Mouse (Mus musculus) hematopoietic stem cell, adult 5-6 weeks (primary cell): ENCODE data around the gene Spi1. TPM values are rescaled to one million over a fixed set of nuclear protein-coding genes. Genes with fewer than 3 reads are reported as not detected.
"Not testable (repeated sequence)": the region's sequence is repeated elsewhere in the genome, so short reads cannot be mapped to it uniquely, and the experiment has no call there.

Experiments
- ATAC-seq, 2 experiments: fragments of 125-278 bp in 1 of 2; replicated peaks in 1 of 2; 2 replicates each; pipeline ENCODE4 v1.8.0; 2016 to 2017; ENCODE audit warnings: inconsistent platforms in 2 of 2, mild to moderate bottlenecking in 2 of 2, moderate number of reproducible peaks in 2 of 2, low read depth in 1 of 2, moderate TSS enrichment in 1 of 2; ENCODE audit not compliant: low FRiP score in 2 of 2, poor library complexity in 2 of 2, severe bottlenecking in 2 of 2, insufficient read depth in 1 of 2, low TSS enrichment in 1 of 2
- total RNA-seq: library from RNA; stranded (forward); fragments of 172-1452, 232-1000 nt; gene quantifications from 2 replicates; pipeline ENCODE4 v1.2.3, GENCODE M21; 2017

The Spi1 gene
- total RNA-seq, 1 experiment from 2014 or later, result 58.4 TPM

- no peak for ATAC-seq
Measured at GRCm38 (mm10) chr2:91084179-91084820, 2.1 kb downstream of the Spi1 start.

DNA sequence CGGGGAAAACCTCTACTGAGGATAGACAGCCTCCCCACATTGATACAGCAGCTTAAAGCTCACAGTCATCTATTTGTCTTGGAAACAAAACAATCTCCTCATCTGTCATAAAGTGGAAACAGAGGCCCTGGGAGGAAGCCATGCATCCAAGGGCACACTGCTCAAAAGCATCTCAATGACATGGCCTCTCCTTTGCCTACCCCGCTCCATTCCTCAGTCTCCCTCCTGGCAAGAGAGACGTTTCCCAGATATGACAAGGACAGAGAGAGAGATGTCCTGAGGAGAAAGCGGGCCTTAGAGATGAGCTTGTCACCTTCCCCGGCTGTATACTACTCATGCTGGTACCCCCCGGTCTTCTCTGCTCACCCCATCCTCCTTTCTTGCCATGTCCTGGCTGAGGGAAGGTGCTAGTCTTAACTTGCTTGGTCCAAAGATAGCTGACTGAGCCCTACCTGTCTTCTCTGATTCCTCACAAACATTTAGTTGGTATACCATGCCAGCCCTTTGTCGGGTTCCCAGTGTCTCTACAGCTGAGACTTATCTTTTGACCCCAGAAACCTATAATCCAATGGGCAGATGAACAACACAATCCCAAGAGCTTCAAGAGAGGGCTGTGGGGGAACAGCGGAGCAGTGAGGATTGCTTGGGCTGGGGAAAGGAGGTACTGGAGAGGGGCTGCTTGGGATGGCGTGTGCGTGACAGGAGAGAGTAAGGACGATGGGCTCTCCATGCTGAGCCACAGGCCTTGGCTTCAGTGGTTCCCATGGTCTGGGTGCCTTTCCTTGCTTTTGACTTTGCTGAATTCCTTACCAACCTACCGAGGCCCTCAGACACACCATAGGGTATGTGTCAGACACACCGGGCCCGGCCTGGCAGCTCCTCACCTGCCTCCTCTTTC lies 3.6 kb downstream of the Spi1 start:
- ATAC-seq, result no peak

DNA sequence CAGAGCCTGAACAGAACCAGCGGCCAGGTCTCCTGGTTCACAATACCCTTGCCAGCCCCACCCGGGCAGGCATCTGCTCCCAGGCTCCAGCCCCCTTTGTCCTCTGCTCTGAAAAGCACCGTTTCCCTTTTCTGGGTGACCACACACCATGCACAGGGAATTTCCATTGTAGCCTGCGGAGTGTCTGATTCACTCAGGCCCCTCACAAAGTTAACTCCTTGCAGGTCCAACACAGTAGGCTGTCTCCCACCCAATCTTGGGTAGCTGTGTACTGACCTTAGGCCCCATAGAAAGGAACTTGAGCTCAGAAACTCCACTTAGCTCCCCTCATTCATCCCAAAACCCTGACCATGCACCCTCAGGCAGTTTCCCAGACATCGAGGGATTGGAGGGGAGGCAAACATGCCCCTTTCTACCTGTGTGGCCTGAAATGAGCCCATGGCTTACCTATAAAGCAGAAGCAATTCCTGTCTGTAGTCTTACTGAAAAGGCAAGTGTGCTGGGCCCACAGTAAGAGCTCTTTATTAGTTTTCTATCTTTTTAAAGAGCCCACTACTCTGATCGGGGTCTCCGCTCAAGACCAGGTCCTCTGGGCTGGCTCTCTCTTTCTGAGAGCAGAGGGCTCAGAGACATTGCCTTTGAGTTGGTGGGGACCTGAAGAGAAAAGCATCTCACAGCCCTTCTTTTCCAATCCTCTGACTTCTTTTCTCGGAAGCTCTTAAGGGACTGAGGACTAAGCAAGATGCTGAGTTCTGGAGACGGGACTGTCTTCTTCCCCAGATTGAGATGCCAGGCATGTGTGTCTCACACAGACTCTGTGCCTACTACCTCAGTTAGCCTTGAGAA lies 4.4 kb downstream of the Spi1 start:
- 0 out of 4 replicates have a peak, but pooled peaks of 1 of the 2 experiments have one; percentile 8 for ATAC-seq

GRCm38 (mm10) chr2:91087453-91087852 lies 5.3 kb downstream of the Spi1 start:
- peak in 1 of 2 experiments; percentile 16; a peak in 1 of 4 replicates for ATAC-seq

DNA sequence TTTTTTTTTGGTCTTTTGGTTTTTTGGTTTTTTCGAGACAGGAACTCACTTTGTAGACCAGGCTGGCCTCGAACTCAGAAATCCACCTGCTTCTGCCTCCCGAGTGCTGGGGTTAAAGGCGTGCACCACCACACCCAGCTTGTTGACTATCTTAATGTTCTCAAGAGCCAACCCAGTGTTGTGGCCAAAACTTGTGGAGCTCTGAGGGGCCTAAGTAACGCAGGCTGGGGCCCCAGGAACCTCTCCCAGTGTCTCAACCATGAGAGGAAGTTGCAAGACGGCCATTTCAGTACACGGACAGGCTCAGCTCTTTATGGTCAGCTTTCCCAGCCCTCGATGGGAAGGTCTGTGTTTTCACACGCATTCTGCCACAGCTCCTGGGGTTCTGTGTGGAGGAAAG lies 6.8 kb downstream of the Spi1 start:
- peak in 1 of 2 experiments; percentile 31; a peak in 1 of 4 replicates for ATAC-seq

DNA sequence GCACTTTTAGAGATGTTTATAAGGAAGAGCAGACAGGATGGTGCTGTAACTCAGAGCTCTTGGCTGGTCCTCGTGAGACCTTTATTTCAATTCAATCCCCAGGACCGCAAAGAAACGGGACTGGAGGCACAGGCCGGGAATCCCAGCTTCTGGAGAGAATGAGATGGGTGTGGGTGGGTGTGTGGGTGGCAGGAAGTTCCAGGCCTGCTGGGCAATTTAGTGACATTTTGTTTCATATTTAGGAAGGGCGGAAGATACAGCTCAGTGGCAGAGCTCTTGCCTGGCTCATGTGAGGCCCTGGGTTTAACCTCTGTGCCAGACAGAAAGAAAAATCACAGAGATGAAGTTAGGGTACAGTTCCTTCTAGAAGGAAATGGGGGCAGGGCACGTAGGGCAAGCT lies 8.0 kb downstream of the Spi1 start:
- ATAC-seq, result no peak

DNA sequence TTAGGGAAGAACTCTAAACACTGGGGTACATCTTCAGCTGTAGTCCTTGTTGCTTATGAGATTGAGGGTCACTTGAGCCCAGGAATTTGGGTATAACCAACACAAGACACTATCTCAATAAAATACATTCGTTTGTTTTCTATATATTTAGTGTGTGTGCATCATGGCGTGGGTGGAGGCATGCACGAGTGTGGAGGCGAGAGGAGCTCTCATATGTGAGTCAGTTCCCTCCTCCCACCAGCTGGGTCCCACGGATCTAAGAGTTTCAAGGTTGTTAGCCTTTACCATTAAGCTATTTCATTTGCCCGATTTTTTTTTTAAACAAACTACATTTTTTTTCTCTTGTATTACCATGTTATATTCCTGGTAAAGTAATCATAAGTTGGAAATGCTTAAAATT lies 8.6 kb downstream of the Spi1 start:
- no peak for ATAC-seq

DNA sequence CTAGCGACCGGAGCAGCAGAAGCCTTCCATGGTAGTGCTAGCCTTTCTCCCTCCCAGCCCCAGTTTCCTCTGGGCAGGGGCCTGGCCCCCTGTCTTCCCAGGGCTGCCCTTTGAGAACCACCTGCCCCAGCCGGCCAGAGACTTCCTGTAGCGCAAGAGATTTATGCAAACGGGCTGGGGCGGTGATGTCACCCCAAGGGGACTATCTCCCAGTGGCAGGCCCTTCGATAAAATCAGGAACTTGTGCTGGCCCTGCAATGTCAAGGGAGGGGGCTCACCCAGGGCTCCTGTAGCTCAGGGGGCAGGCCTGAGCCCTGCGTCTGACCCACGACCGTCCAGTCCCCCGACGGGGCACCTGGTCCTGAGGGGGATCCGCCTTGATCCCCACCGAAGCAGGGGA lies 14.3 kb downstream of the Spi1 start:
- ATAC-seq, result peak; percentile 81 to 86

DNA sequence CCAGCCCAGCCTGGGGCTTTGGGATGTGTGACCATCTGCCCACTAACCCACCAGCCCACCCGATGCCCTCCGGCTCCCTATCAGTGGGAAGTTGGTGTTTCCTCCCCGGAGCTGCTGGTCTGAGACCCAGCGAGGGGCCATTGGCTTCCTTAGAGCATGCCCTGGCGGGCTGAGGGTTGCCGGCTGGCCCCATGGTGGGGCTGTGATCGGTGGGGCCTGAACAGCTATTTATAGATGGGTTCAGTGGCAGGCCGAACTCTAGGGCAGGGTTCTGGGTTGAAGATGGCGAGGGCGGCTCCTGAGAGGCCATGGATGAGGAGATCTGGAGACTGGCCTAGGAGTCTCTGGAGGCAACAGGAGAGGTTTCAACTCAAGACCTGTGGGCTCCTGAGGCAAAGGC lies 14.8 kb downstream of the Spi1 start:
- ATAC-seq, result peak; percentile 10 to 23

DNA sequence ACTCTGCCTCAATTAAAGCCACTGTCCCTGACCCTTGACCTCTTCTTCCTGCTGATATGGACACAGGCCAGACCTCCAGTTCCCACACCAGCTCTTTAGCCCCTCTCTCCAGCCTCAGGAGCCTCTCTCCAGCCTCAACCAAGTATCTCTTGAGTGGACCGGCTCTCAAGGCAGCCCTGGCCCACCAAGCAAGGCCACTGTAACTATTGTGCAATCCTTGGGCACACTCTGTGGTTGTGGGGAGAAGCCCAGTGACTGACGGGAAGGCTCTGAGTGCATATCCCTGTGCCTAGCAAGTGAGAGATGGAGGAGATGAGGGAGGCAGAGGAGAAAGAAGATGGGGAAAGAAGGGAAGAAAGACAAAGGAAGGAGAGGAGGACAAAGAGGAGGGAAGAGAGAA lies 16.0 kb downstream of the Spi1 start:
- ATAC-seq, result no peak

- peak; percentile 58 to 59 for ATAC-seq
Measured at GRCm38 (mm10) chr2:91101124-91101740, 19.0 kb downstream of the Spi1 start.

GRCm38 (mm10) chr2:91108156-91108555 lies 26.0 kb downstream of the Spi1 start:
- no peak for ATAC-seq

DNA sequence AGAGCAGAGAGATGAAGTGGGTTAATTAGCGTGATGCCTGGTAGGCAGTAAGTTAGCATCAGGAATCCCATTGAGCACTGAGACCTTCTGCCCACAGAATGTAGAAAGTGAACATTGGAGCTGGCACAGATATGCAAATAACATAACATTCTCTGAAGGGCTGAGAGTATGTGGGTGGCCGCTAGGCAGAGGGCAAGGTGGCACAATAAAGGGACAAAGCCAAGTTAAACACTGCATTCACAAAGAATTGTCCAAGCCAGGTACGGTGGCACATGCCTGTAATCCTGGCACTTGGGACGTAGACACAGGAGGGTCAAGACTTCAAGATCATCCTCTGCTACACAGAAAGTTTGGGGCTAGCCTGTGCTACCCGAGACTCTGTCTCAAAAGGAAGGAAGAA lies 27.1 kb downstream of the Spi1 start:
- no peak for ATAC-seq

DNA sequence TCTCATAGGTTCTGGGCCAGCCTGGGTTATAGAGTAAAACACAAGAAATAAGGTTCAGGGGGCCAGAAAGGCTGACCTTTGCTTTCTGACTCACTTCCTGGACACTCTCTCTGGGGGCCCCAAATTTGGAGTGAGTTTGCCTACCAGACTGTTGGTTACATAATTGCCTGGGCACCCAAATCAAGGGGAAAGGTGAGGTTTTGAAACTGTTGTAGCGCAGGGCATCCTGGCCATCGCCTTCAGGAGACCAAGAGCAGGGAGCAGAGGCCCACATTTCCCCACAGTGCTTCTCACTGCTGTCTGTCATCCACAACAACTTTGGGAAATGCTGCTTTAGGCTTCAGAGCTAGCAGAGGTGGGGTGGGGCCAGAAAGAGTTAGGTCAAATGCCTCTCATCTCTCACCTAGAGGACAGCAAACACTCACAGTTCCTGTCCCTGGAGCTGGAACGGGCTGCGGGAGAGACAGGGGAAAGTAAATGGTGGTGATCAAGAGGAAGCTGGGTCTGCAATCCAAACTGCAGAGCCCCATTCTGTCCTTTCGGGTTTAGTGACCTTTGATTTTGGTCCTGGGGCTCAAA lies 27.7 kb downstream of the Spi1 start:
- no peak for ATAC-seq

DNA sequence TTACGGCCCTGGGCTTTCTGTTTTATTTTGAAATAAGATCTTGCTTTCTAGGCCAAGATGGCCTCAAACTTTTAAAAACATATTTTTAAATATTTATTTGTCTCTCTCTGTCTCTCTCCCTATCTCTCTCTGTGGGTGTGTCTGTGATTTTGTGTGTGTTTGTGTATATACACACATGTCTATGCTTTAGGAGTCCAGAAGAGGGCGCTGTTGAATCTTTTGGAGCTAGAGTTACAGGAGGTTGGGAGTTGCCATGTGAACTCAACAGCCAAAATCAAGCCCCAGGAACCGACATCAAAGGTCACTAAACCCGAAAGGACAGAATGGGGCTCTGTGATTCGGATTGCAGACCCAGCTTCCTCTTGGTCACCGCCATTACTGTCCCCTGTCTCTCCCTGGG lies 28.2 kb downstream of the Spi1 start:
- no peak for ATAC-seq

DNA sequence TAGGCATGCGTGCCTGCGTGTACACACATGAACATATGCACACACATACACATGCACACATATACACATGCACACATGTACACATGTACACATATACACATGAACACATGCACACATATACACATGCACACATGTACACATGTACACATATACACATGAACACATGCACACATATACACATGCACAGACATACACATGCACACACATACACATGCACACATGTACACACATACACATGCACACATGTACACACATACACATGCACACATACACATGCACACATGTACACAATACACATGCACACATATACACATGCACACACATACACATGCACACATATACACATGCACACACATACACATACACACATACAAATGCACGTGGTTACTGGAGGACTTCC lies 29.6 kb downstream of the Spi1 start:
- not testable (repeated sequence) for ATAC-seq

DNA sequence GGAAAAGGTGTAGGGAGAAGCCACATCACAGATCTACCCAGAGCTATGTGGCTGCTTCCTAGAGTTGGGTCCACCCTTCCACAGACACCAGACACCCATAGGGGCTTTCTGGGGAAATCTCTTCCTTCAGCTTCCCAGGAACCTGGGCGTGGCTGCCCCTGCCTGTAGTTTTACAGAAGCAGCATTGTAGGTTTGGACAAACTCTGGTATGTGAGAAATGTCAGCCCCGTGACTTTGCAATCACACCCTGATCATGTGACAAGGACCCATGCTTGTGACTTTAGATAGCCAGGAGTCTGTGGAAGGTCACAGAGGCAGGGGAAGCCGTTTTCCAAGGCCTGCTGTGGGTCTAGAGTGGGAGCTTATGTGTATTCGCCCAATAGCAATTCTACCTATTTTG lies 30.3 kb downstream of the Spi1 start:
- no peak for ATAC-seq
